ENCODE assay signal across 8 mouse cellular contexts in the genomic region with DNA sequence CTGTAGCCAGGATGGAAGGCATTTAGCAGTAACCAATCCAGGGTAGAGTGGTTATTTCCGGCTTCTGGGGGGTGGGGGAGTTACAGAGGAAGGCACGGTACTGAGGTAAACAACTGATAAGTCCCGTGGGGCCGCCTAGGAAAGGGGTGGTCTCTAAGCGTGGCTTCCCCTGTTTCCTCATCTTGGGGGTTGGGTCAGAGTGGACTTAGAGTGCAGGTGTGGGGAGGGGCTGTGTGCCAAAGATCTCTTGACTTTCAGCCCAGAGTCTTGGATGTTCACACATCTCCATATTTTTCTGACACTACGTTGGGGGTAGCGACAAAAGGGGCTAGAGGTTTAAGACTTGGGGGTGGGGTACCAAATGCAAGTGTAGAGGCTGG. TPM values are rescaled to one million over a fixed set of nuclear protein-coding genes. Genes with fewer than 3 reads are reported as not detected.
DNase-seq lines count a peak whose midpoint lies in the region; ATAC-seq and TF ChIP-seq lines count a peak whose summit lies in the region.

No protein-coding gene starts in this region.

- DNase-seq in right cerebral cortex, postnatal 4 days, result peak; percentile 44
- DNase-seq in right cerebral cortex, postnatal 25 days, result no peak
- peak; percentile 82 for DNase-seq in embryo, embryonic 10.5 days (ENCODE audit: low spot score)
- peak; percentile 73 to 81 for DNase-seq in heart, adult 9 months (ENCODE audit: low spot score in 2 of 2)
- peak; percentile 70 for DNase-seq in kidney, adult 9 months
- DNase-seq in lung, postnatal 0 days (ENCODE audit: low spot score), result peak; percentile 88
- DNase-seq in ovary, postnatal 14 days (ENCODE audit: low spot score), result peak; percentile 28
- no peak for DNase-seq in layer of hippocampus, postnatal 36 days

- peaks cover 20% of the 10 kb centered on the region; the same call in 1 of the 2 replicates for H3K4me1 ChIP-seq in lung, postnatal 0 days (ENCODE audit: insufficient read depth, low read depth, low read length)

- no peak for TF ChIP-seq CTCF in lung, postnatal 0 days (IDR thresholded peaks at IDR 0.05)

- H3K36me3 ChIP-seq in lung, postnatal 0 days (ENCODE audit: insufficient read depth, low read length), result no peaks in the 10 kb centered on the region

- H3K9ac ChIP-seq in lung, postnatal 0 days (replicated peaks; ENCODE audit: low read depth), result peak overlapping the region; percentile 86

- peak overlapping the region; percentile 93 for H3K4me2 ChIP-seq in lung, postnatal 0 days (replicated peaks; ENCODE audit: low read depth, low read length)

- peak overlapping the region; percentile 83 for H3K4me3 ChIP-seq in lung, postnatal 0 days (ENCODE audit: low read depth, low read length)

- no peaks in the 10 kb centered on the region for H3K9me3 ChIP-seq in lung, postnatal 0 days (ENCODE audit: low read length)

- TF ChIP-seq EP300 in lung, postnatal 0 days (IDR thresholded peaks at IDR 0.05), result peak; percentile 81

- ATAC-seq in lung, postnatal 0 days, result peak; percentile 60

- peak overlapping the region; percentile 95 for H3K27ac ChIP-seq in lung, postnatal 0 days (ENCODE audit: low read length)

- no peaks in the 10 kb centered on the region for H3K27me3 ChIP-seq in lung, postnatal 0 days (replicated peaks; ENCODE audit: insufficient read depth, low read length)

- under 1% methylated on average over 7 of the region's 7 CpGs for WGBS in lung, postnatal 0 days

RNA-seq across cellular contexts. Expression of gene Bicra, which starts 1.6 kb away (rescaled TPM):
- 2.3 and 3.1 TPM in 2 replicates for polyA plus RNA-seq in lung, postnatal 0 days (2015; fragmentation: Nextera tagmentation; extraction: Ambion mirVana)
- 10 to 100 TPM; 19.5 to 21.9 TPM for total RNA-seq in layer of hippocampus, postnatal 36 days (2021)

RNA-seq across cellular contexts. Expression of gene Zfp541, which starts 15.5 kb away (rescaled TPM):
- not detected in 2 replicates for polyA plus RNA-seq in lung, postnatal 0 days (2015; fragmentation: Nextera tagmentation; extraction: Ambion mirVana)
- total RNA-seq in layer of hippocampus, postnatal 36 days (2021), result under 1 TPM; 0.67 to 0.83 TPM

RNA-seq across cellular contexts. Expression of gene Napa, which starts 52.2 kb away (rescaled TPM):
- polyA plus RNA-seq in lung, postnatal 0 days (2015; fragmentation: Nextera tagmentation; extraction: Ambion mirVana), result 154 TPM in 2 replicates
- total RNA-seq in layer of hippocampus, postnatal 36 days (2021), result 100 to 1,000 TPM; 272 to 282 TPM

Comparison
In these comparisons a context has a peak if more than half of its experiments do, and no peak if none do; other contexts are left out.
1. DNase-seq: peak in right cerebral cortex, postnatal 4 days (single experiment), embryo, embryonic 10.5 days (single experiment), heart, adult 9 months (2 of 2), kidney, adult 9 months (single experiment), lung, postnatal 0 days (single experiment) and ovary, postnatal 14 days (single experiment); none in right cerebral cortex, postnatal 25 days (single experiment) and layer of hippocampus, postnatal 36 days (0 of 2).